Mouse (Mus musculus) activated CD4-positive, CD25-positive, alpha-beta regulatory T cell, adult 4 months (primary cell): ENCODE data around the gene Tmem238. TPM values are rescaled to one million over a fixed set of nuclear protein-coding genes. Genes with fewer than 3 reads are reported as not detected.
A peak's percentile ranks its signal among the peaks of the same experiment; 100 is the strongest.
"Not testable (repeated sequence)": the region's sequence is repeated elsewhere in the genome, so short reads cannot be mapped to it uniquely, and the experiment has no call there.

Experiments
- ATAC-seq: one replicate; pipeline ENCODE4 v1.8.0; 2017
- polyA plus RNA-seq, 2 experiments: library from polyadenylated mRNA; unstranded; fragments of 100-300 nt; shearing (Covaris generic); gene quantifications; one replicate each; pipeline ENCODE4 v1.2.1; 2017

The Tmem238 gene
- 1 to 10 TPM in 1 of 2 experiments, not detected in 1; 1.2 TPM for polyA plus RNA-seq

- ATAC-seq: no peak
Measured at GRCm38 (mm10) chr7:4789436-4789935, at the start of gene Tmem238. Gene Tmem238, minus strand, starts transcription at chr7:4789656.

DNA sequence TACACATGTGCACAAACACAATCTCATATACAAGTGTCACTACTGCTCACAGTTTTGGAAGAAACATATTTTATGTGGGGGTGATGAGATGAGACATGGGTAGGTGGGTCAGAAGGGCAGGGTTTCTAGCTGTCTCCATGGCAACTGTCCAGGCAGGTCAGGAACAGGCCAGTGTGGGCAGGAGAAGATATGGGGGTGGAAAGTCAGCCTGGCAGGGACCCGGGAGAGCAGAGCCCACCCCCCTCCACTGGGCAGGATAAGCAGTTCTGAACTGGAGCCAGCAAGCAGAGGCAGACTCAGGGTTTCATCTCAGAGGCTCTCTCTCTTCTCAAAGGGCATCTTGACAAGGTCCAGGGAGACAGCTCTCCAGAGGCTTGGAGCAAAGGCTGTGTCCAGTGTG is 48.2 kb upstream of the Tmem238 start:
- ATAC-seq: no peak

DNA sequence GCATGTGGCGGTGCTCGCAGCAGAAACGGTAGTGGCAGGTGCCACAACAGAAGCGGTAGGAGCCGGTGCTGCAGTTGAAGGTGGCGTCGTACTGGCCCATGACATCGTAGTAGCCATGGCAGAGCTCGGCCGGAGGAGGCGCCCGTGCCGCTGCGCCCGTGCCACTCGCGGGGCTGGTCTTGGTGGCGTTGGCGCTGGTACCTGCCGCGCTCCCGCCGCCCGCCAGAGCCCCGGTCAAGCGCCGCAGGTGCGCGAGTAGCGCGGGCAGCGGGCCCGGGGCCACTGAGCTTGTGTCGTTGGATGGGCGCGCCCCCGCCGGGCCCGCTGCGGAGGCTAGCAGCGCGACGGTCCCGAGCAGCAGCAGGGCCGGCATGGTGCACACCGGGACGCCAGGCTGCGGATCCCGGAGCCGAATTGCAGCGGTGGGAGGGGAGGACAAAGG is 46.9 kb upstream of the Tmem238 start:
- peak; percentile 90 for ATAC-seq

DNA sequence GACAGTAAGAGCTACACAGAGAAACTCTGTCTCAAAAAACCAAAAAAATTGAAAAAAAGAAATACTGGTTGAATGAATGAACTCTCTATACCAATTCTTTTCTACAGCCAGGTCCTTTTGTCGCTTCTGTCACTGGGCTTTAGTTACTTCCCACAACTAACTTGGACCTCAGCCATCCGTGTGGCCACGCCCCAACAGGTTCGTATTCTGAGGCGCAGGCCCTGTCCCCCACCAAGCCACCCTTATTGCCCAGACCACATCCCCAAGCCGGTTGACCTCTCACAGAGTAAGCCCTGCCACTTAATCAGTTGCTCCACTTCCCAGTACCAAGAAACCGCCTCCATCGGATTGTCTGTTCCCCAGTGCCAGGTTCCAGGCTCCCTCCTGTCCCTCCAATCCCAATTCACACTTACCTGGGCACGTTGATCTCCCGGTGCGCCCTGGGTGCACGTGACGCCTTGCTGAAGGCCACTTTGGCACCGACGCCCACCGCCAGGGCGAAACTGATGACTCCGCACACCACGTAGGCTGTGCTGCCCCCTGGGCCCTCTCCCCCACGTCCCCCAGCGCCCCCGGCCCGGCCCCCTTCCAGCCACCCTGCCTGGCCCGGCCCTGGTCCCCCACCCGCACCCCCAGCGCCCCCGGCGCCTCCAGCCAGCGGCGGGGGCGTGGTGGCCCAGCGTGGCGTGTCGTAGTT is 46.3 kb upstream of the Tmem238 start:
- no peak for ATAC-seq

DNA sequence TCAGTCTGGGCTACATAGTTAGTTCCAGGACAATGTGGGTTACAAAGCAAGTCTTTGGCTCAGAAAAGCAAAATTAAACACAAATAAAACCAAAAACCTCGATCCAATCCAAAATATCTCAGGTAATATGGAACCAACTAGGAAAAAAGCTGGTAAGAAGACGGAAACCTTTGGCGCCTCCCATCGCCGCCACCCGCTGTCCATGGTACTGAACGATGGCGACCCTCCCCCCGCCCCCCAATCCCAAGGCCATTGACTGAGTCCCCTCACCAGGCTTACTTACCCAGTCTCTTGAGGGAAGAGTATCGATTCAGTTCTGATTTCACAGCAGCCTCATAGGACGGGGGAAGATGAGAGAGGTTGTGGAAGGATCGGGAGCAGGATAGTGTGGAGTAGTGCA is 41.0 kb upstream of the Tmem238 start:
- ATAC-seq: no peak

- no peak for ATAC-seq
Measured at GRCm38 (mm10) chr7:4825365-4825764, 35.9 kb upstream of the Tmem238 start.

GRCm38 (mm10) chr7:4822162-4822907 is 32.9 kb upstream of the Tmem238 start:
- ATAC-seq: no peak

DNA sequence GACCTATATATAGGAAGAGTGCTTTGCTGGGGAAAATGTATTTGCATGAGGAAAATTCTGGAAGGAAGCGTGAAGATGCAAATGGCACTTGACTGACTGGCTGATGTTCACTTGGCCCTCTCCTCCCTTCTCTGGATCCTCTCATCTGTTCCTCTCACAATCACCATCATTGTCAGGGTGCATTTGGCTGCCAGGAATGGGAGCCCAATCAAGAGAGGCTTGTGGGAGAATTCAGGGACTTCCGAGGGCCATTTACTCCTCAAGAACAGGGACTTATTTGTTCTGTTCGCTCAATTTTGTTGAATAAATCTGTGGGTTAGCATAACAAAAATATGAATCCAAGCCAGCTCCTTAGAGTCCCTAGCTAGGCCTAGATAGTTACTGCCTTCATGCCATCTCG is 32.2 kb upstream of the Tmem238 start:
- no peak for ATAC-seq

DNA sequence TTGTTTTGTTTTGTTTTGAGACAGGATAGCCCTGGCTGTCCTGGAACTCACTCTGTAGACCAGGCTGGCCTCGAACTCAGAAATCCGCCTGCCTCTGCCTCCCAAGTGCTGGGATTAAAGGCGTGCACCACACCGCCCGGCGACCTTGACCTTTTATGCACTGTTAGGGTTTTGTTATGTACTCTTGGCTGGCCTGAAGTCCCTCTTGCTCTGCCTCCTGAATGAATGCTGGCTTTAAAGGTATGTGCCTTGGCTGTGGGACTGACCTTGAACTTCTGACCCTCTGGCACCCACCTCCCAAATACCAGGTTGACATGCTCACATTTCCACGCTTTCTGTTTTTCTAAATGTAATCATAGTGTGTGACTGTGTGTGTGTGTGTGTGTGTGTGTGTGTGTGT is 31.5 kb upstream of the Tmem238 start:
- not testable (repeated sequence) for ATAC-seq

GRCm38 (mm10) chr7:4816559-4816958 is 27.1 kb upstream of the Tmem238 start:
- no peak for ATAC-seq

DNA sequence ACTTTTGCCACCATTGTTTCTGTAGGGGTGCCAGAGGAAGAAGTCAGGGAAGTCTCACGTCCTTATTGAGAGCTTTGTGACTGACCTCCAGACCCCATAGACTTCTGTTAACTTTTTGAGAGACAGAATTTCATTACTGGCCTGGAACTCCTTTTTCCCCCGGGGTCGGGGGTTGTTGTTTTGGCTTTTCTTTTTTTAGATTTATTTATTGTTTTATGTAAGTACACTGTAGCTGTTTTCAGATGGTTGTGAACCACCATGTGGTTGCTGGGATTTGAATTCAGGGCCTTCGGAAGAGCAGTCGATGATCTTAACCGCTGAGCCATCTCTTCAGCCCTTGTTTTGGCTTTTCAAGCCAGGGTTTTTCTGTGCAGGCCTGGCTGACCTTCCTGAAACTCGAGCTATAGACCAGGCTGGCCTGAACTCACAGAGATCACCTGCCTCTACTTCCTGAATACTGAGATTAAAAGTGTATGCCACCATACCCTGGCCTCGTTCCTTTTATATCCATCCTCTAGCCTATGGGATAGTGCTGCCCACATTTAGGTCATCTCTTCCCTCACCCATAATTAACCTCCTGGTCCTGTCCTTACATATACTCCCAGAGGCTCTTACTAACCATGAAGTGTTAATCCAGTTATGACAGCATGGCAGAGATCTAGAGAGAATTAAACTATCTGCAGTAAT is 23.8 kb upstream of the Tmem238 start:
- no peak for ATAC-seq

GRCm38 (mm10) chr7:4812303-4813104 is 23.0 kb upstream of the Tmem238 start, which contains the start of gene Ube2s:
Gene Ube2s, minus strand, starts transcription at chr7:4812590.
- ATAC-seq: peak; percentile 94

DNA sequence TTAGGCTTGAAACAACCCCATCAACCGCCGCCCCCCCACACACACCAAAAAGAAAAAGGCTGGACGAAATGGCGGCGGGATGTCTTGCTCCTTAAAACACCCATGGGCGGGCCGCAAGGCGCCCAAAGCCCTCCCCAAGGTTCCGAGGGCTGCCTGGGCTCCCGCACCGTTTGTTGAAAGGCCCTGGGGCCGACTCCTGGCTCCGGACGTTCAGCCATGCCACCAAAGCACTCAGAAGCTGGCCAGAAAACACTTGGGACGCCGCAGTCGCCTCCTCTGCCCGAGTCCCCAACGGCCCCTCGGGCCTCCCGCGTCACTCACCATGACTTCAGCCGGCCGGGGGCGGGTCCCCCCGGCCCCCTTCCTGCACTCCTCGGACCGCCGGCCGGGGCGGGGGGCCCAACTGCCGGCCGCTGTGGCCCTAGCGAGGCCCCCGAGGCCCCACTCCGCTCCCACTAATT is 22.4 kb upstream of the Tmem238 start:
- ATAC-seq: no peak

DNA sequence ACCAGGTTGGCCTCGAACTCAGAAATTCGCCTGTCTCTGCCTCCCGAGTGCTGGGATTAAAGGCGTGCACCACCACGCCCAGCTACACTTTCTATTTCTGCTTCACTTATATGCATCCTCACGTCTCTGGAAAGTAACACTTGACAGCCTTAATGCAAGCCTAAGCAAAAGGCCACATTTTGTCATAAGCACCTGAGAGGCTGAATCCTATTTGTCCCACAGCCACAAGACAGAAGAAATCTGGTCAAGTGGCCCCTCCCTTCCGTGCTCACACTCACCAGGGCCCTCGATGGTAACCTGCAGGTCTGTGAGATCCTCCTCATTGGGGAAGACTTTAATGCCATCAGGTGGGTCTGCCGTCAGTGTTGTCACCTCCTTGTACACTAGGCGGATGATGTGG is 21.7 kb upstream of the Tmem238 start:
- ATAC-seq: not testable (repeated sequence)

DNA sequence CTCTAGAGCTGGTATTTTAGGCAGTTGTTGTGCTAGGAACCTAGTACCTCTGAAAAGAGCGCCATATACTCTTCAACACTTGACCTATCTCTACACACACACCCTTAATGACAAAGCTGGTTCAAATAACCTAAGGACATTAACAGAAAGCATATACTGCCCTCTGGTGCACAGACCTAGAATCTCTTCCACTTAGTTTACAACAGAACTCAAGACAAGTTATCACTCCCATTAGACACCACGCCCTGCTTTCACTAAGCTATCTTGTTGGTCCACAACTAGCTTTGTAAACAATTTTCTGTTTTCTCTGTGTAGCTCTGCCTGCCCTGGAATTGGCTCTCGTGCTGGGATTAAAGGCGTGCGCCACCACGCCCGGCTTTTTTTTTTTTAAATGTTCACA is 17.3 kb upstream of the Tmem238 start:
- peak; percentile 50 for ATAC-seq

DNA sequence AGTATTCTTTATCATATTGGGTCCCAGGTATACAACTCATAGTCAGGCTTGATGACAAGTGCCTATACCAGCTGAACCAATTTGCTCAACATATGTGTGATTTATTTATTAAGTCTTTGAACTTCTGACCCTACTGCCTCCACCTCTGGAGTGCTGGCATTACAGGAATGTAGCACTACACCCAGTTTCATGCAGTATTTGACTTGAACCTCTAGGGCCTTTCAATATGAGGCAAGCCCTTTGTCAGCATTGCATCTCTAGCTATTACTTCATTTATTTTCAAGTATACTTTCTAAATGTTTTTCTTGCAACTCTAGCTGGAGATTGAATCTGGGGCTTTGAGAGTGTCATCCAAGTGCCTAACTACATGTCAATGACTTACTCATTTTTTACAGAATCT is 12.8 kb upstream of the Tmem238 start:
- no peak for ATAC-seq

GRCm38 (mm10) chr7:4795767-4796433 is 6.4 kb upstream of the Tmem238 start:
- ATAC-seq: peak; percentile 17

- ATAC-seq: no peak
Measured at GRCm38 (mm10) chr7:4794631-4795168, 5.2 kb upstream of the Tmem238 start.

DNA sequence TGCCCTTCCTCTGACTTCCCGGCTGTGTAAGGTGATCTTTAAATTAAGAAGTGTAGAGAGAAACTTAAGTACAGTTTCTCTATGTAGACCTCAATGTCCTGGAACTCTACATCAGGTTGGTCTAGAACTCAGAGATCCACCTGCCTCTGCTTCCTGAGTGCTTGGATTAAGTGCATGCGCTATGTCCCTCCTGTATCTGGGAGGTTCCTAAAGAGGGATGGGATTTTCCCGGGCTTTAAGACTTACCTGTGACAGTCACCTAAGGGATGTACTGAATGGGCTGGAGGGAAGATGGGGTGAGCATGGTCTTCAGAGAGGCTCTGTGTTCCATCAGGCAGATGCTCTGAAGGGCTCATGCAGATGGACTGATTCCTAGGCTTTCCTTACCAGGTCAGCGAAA is 4.2 kb upstream of the Tmem238 start:
- ATAC-seq: no peak

DNA sequence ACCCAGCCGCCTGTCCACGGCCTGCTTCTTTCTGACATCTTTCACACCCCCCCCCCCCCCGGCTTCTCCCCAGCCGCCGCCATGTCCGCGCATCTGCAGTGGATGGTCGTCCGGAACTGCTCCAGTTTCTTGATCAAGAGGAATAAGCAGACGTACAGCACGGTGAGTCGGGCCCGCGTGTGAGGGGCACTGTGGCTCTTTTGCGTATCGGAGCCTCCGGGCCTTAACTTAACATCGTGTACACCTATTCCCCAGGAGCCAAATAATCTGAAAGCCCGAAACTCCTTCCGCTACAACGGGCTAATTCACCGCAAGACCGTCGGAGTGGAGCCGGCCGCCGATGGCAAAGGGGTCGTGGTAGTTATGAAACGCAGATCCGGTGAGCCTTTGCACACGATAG is 3.8 kb upstream of the Tmem238 start:
- not testable (repeated sequence) for ATAC-seq
